In genomic region chr13:30985275-30985597, GRCm38 (mm10) we compare ENCODE assay signal across 9 mouse cellular contexts. TPM values are rescaled to one million over a fixed set of nuclear protein-coding genes. Genes with fewer than 3 reads are reported as not detected.
A peak's percentile ranks its signal among the peaks of the same experiment; 100 is the strongest.
DNase-seq lines count a peak whose midpoint lies in the region; ATAC-seq and TF ChIP-seq lines count a peak whose summit lies in the region.
"Had no signal": no experiment of that assay in that cellular context is flagged by ENCODE, and none has a peak within 500 bp of the region (broad histone marks: within the 10 kb centered on the region; RNA-seq: fewer than 3 reads in every experiment).

No protein-coding gene starts in this region.

- no peaks in the 10 kb centered on the region for H3K9me3 ChIP-seq in heart, embryonic 12.5 days (replicated peaks)
- no peaks in the 10 kb centered on the region for H3K9me3 ChIP-seq in hindbrain, embryonic 14.5 days (ENCODE audit: control insufficient read depth, low read length)
- H3K9me3 ChIP-seq in midbrain, embryonic 11.5 days (ENCODE audit: control insufficient read depth, low read length) = no peaks in the 10 kb centered on the region

- TF ChIP-seq POLR2A in bone marrow, adult 2 months (IDR thresholded peaks at IDR 0.05; ENCODE audit: borderline replicate concordance, control insufficient read depth, low read depth, low read length) = no peak

- peak overlapping the region; percentile 47 for H3K4me3 ChIP-seq in heart, embryonic 12.5 days
- peak overlapping the region; percentile 61 for H3K4me3 ChIP-seq in bone marrow, adult 2 months (replicated peaks; ENCODE audit: control insufficient read depth, low read depth, low read length)
- peak overlapping the region; percentile 26 for H3K4me3 ChIP-seq in hindbrain, embryonic 14.5 days (replicated peaks; ENCODE audit: low read length)
- peak overlapping the region; percentile 3 for H3K4me3 ChIP-seq in midbrain, embryonic 11.5 days (ENCODE audit: low read depth, low read length)

- no peak overlapping the region for H3K27ac ChIP-seq in heart, embryonic 12.5 days (ENCODE audit: poor library complexity, severe bottlenecking)
- no peak overlapping the region for H3K27ac ChIP-seq in bone marrow, adult 2 months (ENCODE audit: control insufficient read depth, insufficient read depth, low read depth, low read length, poor library complexity)
- peak overlapping the region; percentile 26; the same call in 1 of the 2 replicates for H3K27ac ChIP-seq in hindbrain, embryonic 14.5 days
- H3K27ac ChIP-seq in midbrain, embryonic 11.5 days (ENCODE audit: low read depth, low read length) = no peak overlapping the region

- no peaks in the 10 kb centered on the region for H3K36me3 ChIP-seq in heart, embryonic 12.5 days
- no peaks in the 10 kb centered on the region for H3K36me3 ChIP-seq in hindbrain, embryonic 14.5 days (replicated peaks; ENCODE audit: control insufficient read depth, insufficient read depth)
- no peaks in the 10 kb centered on the region for H3K36me3 ChIP-seq in midbrain, embryonic 11.5 days (ENCODE audit: control insufficient read depth, insufficient read depth, low read length)

- no peak for TF ChIP-seq CTCF in bone marrow, adult 2 months (IDR thresholded peaks at IDR 0.05; ENCODE audit: control insufficient read depth, insufficient read depth, low read length)

- H3K27me3 ChIP-seq in heart, embryonic 12.5 days (replicated peaks) = peaks cover 13% of the 10 kb centered on the region; the same call in 1 of the 2 replicates
- H3K27me3 ChIP-seq in hindbrain, embryonic 14.5 days (ENCODE audit: control insufficient read depth, insufficient read depth, low read length) = 0 out of 2 replicates have a peak, but pooled peaks cover 7% of the 10 kb centered on the region
- peaks cover 4% of the 10 kb centered on the region; the same call in 1 of the 2 replicates for H3K27me3 ChIP-seq in midbrain, embryonic 11.5 days (ENCODE audit: control insufficient read depth, insufficient read depth, low read length)

- 15% methylated on average over 13 of the region's 13 CpGs for WGBS in heart, embryonic 12.5 days
- WGBS in bone marrow, adult 2 months = 41% methylated on average over 13 of the region's 13 CpGs
- WGBS in hindbrain, embryonic 14.5 days = 17% methylated on average over 13 of the region's 13 CpGs
- 20% methylated on average over 13 of the region's 13 CpGs for WGBS in midbrain, embryonic 11.5 days

- 0 out of 2 replicates have a peak, but pooled peaks cover 5% of the 10 kb centered on the region for H3K4me1 ChIP-seq in heart, embryonic 12.5 days (replicated peaks)
- H3K4me1 ChIP-seq in bone marrow, adult 2 months (ENCODE audit: control insufficient read depth, insufficient read depth, low read length) = no peaks in the 10 kb centered on the region; the same call in 1 of the 2 replicates
- no peaks in the 10 kb centered on the region for H3K4me1 ChIP-seq in hindbrain, embryonic 14.5 days (replicated peaks; ENCODE audit: control insufficient read depth, insufficient read depth, low read length)
- H3K4me1 ChIP-seq in midbrain, embryonic 11.5 days (ENCODE audit: control insufficient read depth, insufficient read depth, low read length) = 0 out of 2 replicates have a peak, but pooled peaks cover 2% of the 10 kb centered on the region

- H3K9ac ChIP-seq in heart, embryonic 12.5 days = peak overlapping the region; percentile 62; the same call in 1 of the 2 replicates
- peak overlapping the region; percentile 41 for H3K9ac ChIP-seq in hindbrain, embryonic 14.5 days
- H3K9ac ChIP-seq in midbrain, embryonic 11.5 days (ENCODE audit: low read length) = no peak overlapping the region; the same call in 1 of the 2 replicates

- DNase-seq in heart, adult 11 months = no peak
- DNase-seq in hindbrain, embryonic 14.5 days (ENCODE audit: low spot score) = no peak
- peak; percentile 92 for DNase-seq in midbrain, embryonic 11.5 days (ENCODE audit: low spot score, missing footprints)
- DNase-seq in embryo, embryonic 11 days = no peak
- no peak for DNase-seq in layer of hippocampus, adult 8-10 months (ENCODE audit: low spot score in 2 of 2)
- no peak for DNase-seq in kidney, postnatal 10 days

- H3K4me2 ChIP-seq in heart, embryonic 12.5 days = peak overlapping the region; percentile 88
- peak overlapping the region; percentile 57 for H3K4me2 ChIP-seq in hindbrain, embryonic 14.5 days (replicated peaks)
- peak overlapping the region; percentile 43 for H3K4me2 ChIP-seq in midbrain, embryonic 11.5 days

- no peak for ATAC-seq in heart, embryonic 12.5 days (ENCODE audit: insufficient number of reproducible peaks, low FRiP score)
- no peak for ATAC-seq in hindbrain, embryonic 14.5 days (ENCODE audit: low FRiP score)
- peak; percentile 24 for ATAC-seq in midbrain, embryonic 11.5 days (ENCODE audit: low FRiP score)

RNA-seq across cellular contexts. Expression of gene Gm5447, which starts 11.2 kb away (rescaled TPM):
- polyA plus RNA-seq in heart, embryonic 12.5 days (2016; fragmentation: Nextera tagmentation; extraction: Ambion mirVana) = not detected in 2 replicates
- not detected in 2 replicates for polyA plus RNA-seq in bone marrow, adult 2 months (2011; ENCODE audit: insufficient read depth, insufficient read length, low replicate concordance, missing spikeins)
- not detected in 2 replicates for polyA plus RNA-seq in hindbrain, embryonic 14.5 days (2014; fragmentation: Nextera tagmentation; extraction: Ambion mirVana)
- polyA plus RNA-seq in midbrain, embryonic 11.5 days (2014; fragmentation: Nextera tagmentation; extraction: Ambion mirVana) = not detected in 2 replicates
- total RNA-seq in layer of hippocampus, adult 8-10 months (2022) = under 1 TPM in 1 of 4 experiments, not detected in 3; 0.18 TPM
- total RNA-seq: neutrophil, adult 5-6 weeks had no signal

RNA-seq across cellular contexts. Expression of gene Exoc2, which starts 11.3 kb away (rescaled TPM):
- polyA plus RNA-seq in heart, embryonic 12.5 days (2016; fragmentation: Nextera tagmentation; extraction: Ambion mirVana) = 26.8 and 28.2 TPM in 2 replicates
- polyA plus RNA-seq in bone marrow, adult 2 months (2011; ENCODE audit: insufficient read depth, insufficient read length, low replicate concordance, missing spikeins) = 8.6 and 10.4 TPM in 2 replicates
- polyA plus RNA-seq in hindbrain, embryonic 14.5 days (2014; fragmentation: Nextera tagmentation; extraction: Ambion mirVana) = 58.6 and 59.9 TPM in 2 replicates
- polyA plus RNA-seq in midbrain, embryonic 11.5 days (2014; fragmentation: Nextera tagmentation; extraction: Ambion mirVana) = 41.3 and 49.9 TPM in 2 replicates
- total RNA-seq in layer of hippocampus, adult 8-10 months (2022) = 10 to 100 TPM; 37.6 to 42.7 (median 40.4) TPM

RNA-seq across cellular contexts. Expression of gene Hus1b, which starts 37.7 kb away (rescaled TPM):
- not detected in 2 replicates for polyA plus RNA-seq in heart, embryonic 12.5 days (2016; fragmentation: Nextera tagmentation; extraction: Ambion mirVana)
- polyA plus RNA-seq in bone marrow, adult 2 months (2011; ENCODE audit: insufficient read depth, insufficient read length, low replicate concordance, missing spikeins) = not detected in 2 replicates
- not detected in 2 replicates for polyA plus RNA-seq in hindbrain, embryonic 14.5 days (2014; fragmentation: Nextera tagmentation; extraction: Ambion mirVana)
- polyA plus RNA-seq in midbrain, embryonic 11.5 days (2014; fragmentation: Nextera tagmentation; extraction: Ambion mirVana) = 0.14 TPM in 1 of 2 replicates, not detected in the other
- 1 to 10 TPM in 2 of 4 experiments, under 1 TPM in 2; 0.64 to 1.1 (median 0.90) TPM for total RNA-seq in layer of hippocampus, adult 8-10 months (2022)

Comparison
In these comparisons a context has a peak if more than half of its experiments do, and no peak if none do; other contexts are left out.
1. H3K4me3 ChIP-seq: peak in every context shown above with its lines; median percentile 61 in bone marrow, adult 2 months; 47 in heart, embryonic 12.5 days; 26 in hindbrain, embryonic 14.5 days; 3 in midbrain, embryonic 11.5 days.